Mouse (Mus musculus) embryonic facial prominence, embryonic 13.5 days (tissue): ENCODE measurements around the gene Brap. TPM values are rescaled to one million over a fixed set of nuclear protein-coding genes. Genes with fewer than 3 reads are reported as not detected.
"Not testable (repeated sequence)": the region's sequence is repeated elsewhere in the genome, so short reads cannot be mapped to it uniquely, and the experiment has no call there.

Experiments
- ATAC-seq: fragments of 200-750 bp; cut with Nextera tagmentation; 2 replicates; pipeline ENCODE4 v1.8.0; 2017; ENCODE audit warnings: low read depth; ENCODE audit not compliant: insufficient number of reproducible peaks, insufficient read depth, low FRiP score, low TSS enrichment
- H3K27ac ChIP-seq: fragments of 300-500 bp; sonication (generic); 2 replicates; pipeline ENCODE4 v1.5.1; 2015; ENCODE audit warnings: moderate library complexity, mild to moderate bottlenecking, inconsistent platforms
- H3K27me3 ChIP-seq: fragments of 300-500 bp; sonication (generic); 2 replicates; pipeline ENCODE4 v1.6.1; 2015; ENCODE audit warnings: mild to moderate bottlenecking, inconsistent platforms
- H3K36me3 ChIP-seq: fragments of 300-500 bp; sonication (generic); 2 replicates; pipeline ENCODE4 v1.6.1; 2015; ENCODE audit warnings: mild to moderate bottlenecking, inconsistent platforms
- H3K4me1 ChIP-seq: fragments of 300-500 bp; sonication (generic); 2 replicates; pipeline ENCODE4 v1.6.1; 2015; ENCODE audit warnings: inconsistent platforms
- H3K4me2 ChIP-seq: fragments of 300-500 bp; sonication (generic); 2 replicates; pipeline ENCODE4 v1.6.1; 2015; ENCODE audit warnings: moderate library complexity, mild to moderate bottlenecking, inconsistent platforms
- H3K4me3 ChIP-seq: fragments of 300-500 bp; sonication (generic); 2 replicates; pipeline ENCODE4 v1.5.1; 2015; ENCODE audit warnings: mild to moderate bottlenecking, inconsistent platforms
- H3K9ac ChIP-seq: fragments of 300-500 bp; sonication (generic); 2 replicates; pipeline ENCODE4 v1.6.1; 2015; ENCODE audit warnings: mild to moderate bottlenecking, inconsistent platforms
- H3K9me3 ChIP-seq: fragments of 300-500 bp; sonication (generic); 2 replicates; pipeline ENCODE4 v1.6.1; 2016; ENCODE audit warnings: inconsistent platforms
- WGBS: fragments of 180-500 bp; shearing (Covaris S2); methylation state at CpG from one replicate; pipeline ENCODE4 v1.1.7; 2015; ENCODE audit warnings: mixed read lengths; 5-methylcytosine and 5-hydroxymethylcytosine counted together
- polyA plus RNA-seq: library from polyadenylated mRNA; unstranded; fragments of >200 nt; fragmentation: Nextera tagmentation; extraction: Ambion mirVana; gene quantifications from 2 replicates; pipeline ENCODE4 v1.2.1, GENCODE M21; 2015

Brap gene
- polyA plus RNA-seq, 1 experiment from 2014 or later = 44.5 TPM

DNA sequence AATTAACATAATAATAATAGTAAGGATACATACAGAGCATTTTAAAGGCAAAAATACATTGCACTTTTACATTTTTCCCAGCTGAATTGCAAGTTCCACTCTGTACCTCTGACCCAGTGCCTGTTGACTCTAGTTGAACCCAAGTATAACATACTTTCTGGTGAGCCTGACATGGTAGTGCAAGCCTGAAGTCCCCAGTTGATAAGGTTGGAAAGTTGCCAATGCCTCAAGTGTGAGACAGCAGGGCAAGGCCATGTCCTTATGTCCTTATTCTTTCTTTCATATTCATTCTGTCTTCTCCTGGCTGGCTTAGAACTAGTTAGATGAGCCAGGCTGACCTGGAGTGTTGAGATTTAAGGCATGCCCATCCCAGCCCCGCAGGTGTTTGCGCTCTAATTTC, 21.9 kb downstream of the Brap start:
- ATAC-seq = no peak
- Histone ChIP-seq H3K4me1 (no peaks in the 10 kb centered on the region), H3K9me3 (no peaks in the 10 kb centered on the region; the same call in 1 of the 2 replicates), H3K27me3 (no peaks in the 10 kb centered on the region), H3K4me2 (no peak overlapping the region), H3K27ac (no peak overlapping the region), H3K36me3 (peaks cover 98% of the 10 kb centered on the region), H3K4me3 (no peak overlapping the region), H3K9ac (no peak overlapping the region)
- 100% methylated on average over 2 of the region's 2 CpGs for WGBS

DNA sequence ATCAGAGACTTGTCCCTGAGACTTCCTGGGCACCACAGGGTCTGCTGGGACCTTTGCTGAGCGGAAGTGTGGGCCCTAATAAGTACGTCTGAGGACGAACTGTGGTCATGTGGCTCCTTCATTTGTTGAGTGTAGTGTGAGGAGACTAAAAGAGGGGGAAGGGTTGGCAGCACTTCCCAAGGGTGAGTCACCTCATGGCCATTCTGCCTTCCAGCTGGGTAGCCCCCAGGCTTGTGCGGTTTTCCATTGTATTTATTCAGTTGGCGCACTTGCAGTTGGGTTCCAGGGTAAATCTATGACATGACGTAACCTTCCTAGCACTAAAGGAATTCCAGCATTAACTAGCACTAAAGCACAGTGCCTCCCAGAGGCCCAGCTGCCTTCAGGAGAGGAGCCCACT, 25.1 kb downstream of the Brap start:
- no peak overlapping the region for H3K4me2 ChIP-seq
- no peaks in the 10 kb centered on the region for H3K27me3 ChIP-seq
- no peaks in the 10 kb centered on the region for H3K9me3 ChIP-seq
- H3K27ac ChIP-seq = no peak overlapping the region
- no peaks in the 10 kb centered on the region for H3K4me1 ChIP-seq
- ATAC-seq = no peak
- no peak overlapping the region for H3K9ac ChIP-seq
- H3K4me3 ChIP-seq = no peak overlapping the region
- 88% methylated on average over 6 of the region's 6 CpGs for WGBS
- peaks cover 75% of the 10 kb centered on the region for H3K36me3 ChIP-seq

DNA sequence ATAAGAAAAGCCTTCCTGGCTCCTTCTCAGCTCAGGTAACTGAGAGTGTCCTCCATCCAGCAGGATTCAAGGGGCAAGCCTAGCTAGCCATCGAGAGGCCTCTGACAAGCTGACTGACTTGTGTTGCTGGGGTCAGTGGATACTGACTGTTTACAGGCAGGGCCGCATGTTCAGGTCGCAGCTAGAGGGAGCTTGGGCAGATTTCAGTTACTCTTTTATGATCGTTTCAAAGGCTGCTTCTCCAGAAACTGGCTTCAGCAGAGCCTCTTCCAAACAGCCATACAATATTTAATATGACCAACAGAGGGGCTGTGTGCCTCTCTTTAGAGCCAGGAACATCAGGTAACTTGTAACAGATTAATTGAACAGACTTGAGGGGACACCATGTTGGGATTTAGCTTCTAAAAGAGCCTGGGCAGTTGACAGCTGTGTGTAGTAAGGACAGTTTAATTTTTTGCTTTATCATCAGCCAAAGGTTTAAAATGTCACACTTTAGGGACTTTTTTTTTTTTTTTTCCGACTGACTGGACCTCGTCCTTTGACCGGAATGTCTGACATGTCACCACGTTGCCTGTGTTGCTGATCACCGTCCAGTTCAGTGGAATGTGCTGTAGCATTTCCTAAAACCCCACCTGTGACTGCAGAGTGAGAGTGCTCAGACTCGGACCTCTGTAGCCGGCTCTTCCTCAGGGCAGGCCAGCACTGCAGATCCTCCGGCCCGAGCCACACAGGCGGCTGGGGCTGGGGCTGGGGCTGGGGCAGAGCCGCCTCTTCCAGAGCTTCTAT, 25.9 kb downstream of the Brap start:
- H3K9ac ChIP-seq = no peak overlapping the region
- ATAC-seq = no peak
- WGBS = 78% methylated on average over 15 of the region's 15 CpGs
- H3K9me3 ChIP-seq = no peaks in the 10 kb centered on the region
- H3K27ac ChIP-seq = no peak overlapping the region
- no peak overlapping the region for H3K4me2 ChIP-seq
- no peak overlapping the region for H3K4me3 ChIP-seq
- no peaks in the 10 kb centered on the region for H3K4me1 ChIP-seq
- no peaks in the 10 kb centered on the region for H3K27me3 ChIP-seq
- peaks cover 66% of the 10 kb centered on the region for H3K36me3 ChIP-seq

DNA sequence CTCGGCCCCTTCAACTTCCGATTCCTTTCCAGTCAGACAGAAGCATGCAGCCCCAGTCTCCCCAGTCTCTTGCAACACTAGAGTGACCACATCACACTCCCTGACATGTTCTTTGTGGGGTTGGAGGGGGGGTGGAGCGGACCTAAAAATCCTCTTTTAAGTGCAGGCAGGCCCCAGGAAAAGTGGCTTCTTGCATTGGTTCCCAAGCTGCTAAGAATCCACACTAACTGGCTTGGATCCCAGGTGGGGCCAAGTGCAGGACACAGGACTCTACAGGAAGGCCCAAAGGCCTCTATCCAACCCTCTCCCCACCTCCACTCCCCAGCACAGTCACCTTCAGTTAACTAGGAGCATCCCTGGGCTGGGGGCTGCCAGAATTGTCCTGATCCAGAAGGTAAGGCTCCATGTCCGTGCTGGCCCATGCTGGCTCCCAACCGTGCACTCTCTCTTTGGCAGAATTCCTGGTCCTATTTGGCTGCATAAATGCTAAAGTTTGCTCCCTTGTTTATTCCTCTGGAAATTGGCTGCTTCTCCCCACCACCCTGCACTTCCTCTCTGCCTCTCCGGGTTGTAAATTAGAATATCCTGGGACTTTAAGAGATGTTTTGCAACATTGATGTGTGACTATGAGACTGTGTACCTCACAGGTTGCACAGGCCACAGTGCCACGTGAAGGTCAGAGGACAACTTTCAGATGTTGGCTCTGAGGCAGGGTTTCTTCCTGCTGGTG, 30.3 kb downstream of the Brap start:
- Histone ChIP-seq H3K9ac (0 out of 2 replicates have a peak overlapping the region, but pooled peaks have one; percentile 2), H3K27ac (peak overlapping the region; percentile 35; the same call in 1 of the 2 replicates), H3K4me2 (no peak overlapping the region), H3K36me3 (peaks cover 24% of the 10 kb centered on the region), H3K27me3 (no peaks in the 10 kb centered on the region), H3K4me3 (no peak overlapping the region), H3K4me1 (no peaks in the 10 kb centered on the region), H3K9me3 (no peaks in the 10 kb centered on the region)
- no peak for ATAC-seq
- WGBS = 77% methylated on average over 7 of the region's 7 CpGs

DNA sequence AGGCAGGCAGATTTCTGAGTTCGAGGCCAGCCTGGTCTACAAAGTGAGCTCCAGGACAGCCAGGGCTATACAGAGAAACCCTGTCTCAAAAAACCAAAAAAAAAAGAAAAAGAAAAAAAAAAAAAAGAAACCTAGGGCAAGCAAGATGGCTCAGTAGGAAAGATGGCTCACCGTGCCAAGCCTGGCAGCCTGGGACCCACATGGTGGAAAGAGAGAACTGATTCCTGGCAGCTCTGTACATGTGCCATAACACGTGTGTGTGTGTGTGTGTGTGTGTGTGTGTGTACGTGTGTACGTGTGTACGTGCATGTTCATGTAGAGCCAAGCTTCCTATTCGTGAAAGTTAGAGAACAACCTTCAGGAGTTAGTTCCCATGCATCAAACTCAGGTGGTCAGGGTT, 31.1 kb downstream of the Brap start:
- not testable (repeated sequence) for H3K4me2 ChIP-seq, H3K27me3 ChIP-seq, H3K9ac ChIP-seq, ATAC-seq, H3K27ac ChIP-seq, H3K4me1 ChIP-seq, H3K4me3 ChIP-seq, H3K9me3 ChIP-seq
- H3K36me3 ChIP-seq = peaks cover 17% of the 10 kb centered on the region
- WGBS = 91% methylated on average over 7 of the region's 7 CpGs

DNA sequence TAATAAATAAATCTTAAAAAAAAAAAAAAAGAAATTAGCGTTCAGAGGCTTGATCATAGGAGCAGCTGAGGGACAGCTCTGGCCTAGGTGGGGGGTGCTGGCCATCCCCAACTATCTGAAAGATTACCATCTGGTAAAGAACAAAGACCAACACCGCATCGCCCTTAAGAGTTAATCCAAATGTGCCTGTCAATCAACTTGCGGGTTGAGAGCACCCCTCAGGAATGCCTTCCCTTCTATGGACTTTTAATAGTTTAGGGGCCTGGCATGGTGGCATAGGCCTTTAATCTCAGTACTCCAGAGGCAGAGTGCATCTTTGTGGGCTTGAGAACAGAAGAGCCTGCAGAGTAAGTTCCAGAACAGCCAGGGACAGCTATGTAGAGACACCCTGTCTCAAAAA, 32.5 kb downstream of the Brap start:
- H3K4me2 ChIP-seq = no peak overlapping the region
- no peaks in the 10 kb centered on the region for H3K9me3 ChIP-seq
- no peak overlapping the region for H3K27ac ChIP-seq
- no peak overlapping the region for H3K9ac ChIP-seq
- 69% methylated on average over 4 of the region's 4 CpGs for WGBS
- peaks cover 2% of the 10 kb centered on the region; the same call in 1 of the 2 replicates for H3K36me3 ChIP-seq
- H3K27me3 ChIP-seq = no peaks in the 10 kb centered on the region
- H3K4me1 ChIP-seq = no peaks in the 10 kb centered on the region
- no peak overlapping the region for H3K4me3 ChIP-seq
- no peak for ATAC-seq

DNA sequence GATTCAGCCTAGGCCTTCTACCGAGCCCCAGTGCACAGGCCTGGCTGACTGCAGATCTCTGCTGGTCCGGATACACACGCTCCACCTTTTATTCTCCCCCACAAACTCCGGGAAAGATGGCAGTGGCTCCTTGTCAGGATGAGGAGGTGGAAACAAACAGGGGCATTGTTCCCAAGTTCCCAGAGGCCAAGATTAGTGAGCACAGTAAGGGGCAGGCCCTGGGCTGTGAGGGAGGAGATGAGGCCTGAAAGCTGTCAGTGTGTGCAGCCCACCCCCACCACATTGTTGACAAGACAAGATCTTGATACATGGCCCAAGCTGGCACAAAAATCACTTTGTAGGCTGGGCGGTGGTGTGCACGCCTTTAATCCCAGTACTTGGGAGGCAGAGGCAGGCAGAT, 36.4 kb downstream of the Brap start:
- H3K4me2 ChIP-seq = no peak overlapping the region
- no peak overlapping the region for H3K27ac ChIP-seq
- H3K9me3 ChIP-seq = no peaks in the 10 kb centered on the region
- H3K36me3 ChIP-seq = no peaks in the 10 kb centered on the region
- H3K4me3 ChIP-seq = no peak overlapping the region
- H3K4me1 ChIP-seq = 0 out of 2 replicates have a peak, but pooled peaks cover 3% of the 10 kb centered on the region
- no peak overlapping the region for H3K9ac ChIP-seq
- no peak for ATAC-seq
- WGBS = 34% methylated on average over 6 of the region's 6 CpGs
- no peaks in the 10 kb centered on the region for H3K27me3 ChIP-seq

DNA sequence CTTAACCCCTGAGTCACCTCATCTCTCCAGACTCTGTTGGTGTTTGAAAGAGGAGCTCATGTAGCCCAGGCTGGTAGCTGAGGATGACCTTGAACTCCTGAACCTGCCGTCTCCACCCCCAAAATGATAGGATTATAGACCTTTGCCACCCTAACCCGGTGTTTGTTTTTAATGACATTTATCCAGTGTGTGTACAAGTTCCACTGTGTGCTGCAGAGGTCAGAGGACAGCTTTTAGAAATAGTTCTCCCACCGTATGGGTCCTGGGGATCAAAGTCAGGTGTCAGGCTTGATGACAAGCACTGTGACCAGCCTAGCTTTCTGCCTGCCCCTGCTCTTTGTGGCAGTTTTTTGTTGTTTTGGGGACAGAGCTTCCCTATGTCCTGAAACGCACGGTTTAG, 39.5 kb downstream of the Brap start:
- 52% methylated on average over 5 of the region's 5 CpGs for WGBS
- Histone ChIP-seq H3K4me3 (no peak overlapping the region), H3K27ac (no peak overlapping the region), H3K27me3 (no peaks in the 10 kb centered on the region), H3K36me3 (no peaks in the 10 kb centered on the region), H3K4me1 (peaks cover 7% of the 10 kb centered on the region; the same call in 1 of the 2 replicates), H3K9ac (no peak overlapping the region), H3K4me2 (no peak overlapping the region), H3K9me3 (no peaks in the 10 kb centered on the region)
- no peak for ATAC-seq

DNA sequence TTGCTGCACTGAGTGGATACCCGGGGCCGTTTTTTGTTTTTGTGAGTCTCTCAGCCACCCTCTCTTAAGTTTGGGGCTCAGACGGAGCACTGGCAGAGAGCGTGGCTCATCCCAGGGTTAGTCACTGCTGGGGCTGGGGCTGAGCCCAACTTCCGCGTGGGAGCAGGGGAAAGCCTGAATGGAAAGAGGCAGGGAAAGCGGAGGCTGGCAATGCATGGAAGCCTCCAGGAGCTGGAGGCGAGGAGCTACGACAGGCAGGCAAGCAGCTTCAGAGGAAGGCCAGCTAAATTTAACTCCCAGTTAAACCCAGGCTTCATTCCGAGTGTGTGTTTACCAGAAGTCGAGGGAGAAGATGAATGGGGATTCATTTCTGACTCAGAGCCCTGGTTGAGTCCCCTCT, 40.1 kb downstream of the Brap start:
- no peaks in the 10 kb centered on the region for H3K36me3 ChIP-seq
- no peak overlapping the region for H3K4me3 ChIP-seq
- 22% methylated on average over 11 of the region's 11 CpGs for WGBS
- H3K27ac ChIP-seq = no peak overlapping the region
- H3K4me2 ChIP-seq = peak overlapping the region; percentile 17; the same call in 1 of the 2 replicates
- H3K27me3 ChIP-seq = no peaks in the 10 kb centered on the region
- H3K9me3 ChIP-seq = no peaks in the 10 kb centered on the region
- no peak for ATAC-seq
- H3K9ac ChIP-seq = peak overlapping the region; percentile 51; the same call in 1 of the 2 replicates
- H3K4me1 ChIP-seq = peaks cover 7% of the 10 kb centered on the region; the same call in 1 of the 2 replicates

DNA sequence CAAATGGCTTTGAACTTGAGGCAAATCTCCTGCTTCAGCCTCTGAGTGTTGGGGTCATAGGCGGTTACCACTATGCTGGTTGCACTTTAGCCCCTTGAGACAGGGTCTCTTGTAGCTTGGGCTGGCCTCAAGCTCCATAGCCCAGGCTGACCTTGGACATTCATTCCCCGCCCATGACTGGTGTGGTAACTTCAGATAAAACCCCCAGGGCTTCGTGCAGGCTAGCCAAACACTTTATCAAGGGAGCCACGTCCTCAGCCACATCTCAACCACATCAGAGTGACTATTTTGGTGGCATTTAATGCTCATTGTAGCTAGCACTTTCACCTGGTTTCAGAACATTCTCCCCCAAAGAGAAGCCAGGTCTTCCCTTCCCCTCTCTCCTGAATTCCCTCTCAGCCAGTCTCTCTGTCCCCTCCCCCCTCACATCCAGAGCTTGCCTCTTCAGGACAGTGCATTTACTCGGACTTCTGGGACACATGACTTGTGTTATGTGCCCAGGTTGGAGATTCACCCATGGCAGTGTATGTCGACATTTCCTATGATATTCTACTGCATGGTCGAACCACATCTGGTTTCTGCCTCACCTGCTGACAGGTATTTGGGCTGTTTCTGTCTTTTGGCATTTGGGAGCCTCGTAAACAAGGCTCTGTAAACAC, 40.9 kb downstream of the Brap start:
- 45% methylated on average over 8 of the region's 8 CpGs for WGBS

DNA sequence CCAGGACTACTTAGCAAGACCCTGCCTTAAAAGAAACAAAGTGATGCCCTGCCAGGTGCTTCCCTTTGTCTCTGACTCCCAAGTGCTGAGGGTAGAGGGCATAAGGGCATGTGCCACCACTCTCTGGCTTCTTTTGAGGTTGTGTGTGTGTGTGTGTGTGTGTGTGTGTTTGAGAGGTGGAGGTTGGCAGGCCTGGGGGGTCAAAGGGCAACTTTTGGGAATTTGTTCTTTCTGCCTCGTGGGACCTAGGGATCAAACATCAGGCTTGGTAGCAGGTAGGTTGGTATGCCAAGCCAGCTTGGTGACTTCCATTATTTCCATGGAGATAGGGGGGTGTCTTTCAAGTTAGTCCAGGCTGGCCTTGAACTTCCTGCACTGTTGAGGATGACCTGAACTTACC, 43.0 kb downstream of the Brap start:
- H3K36me3 ChIP-seq = no peaks in the 10 kb centered on the region
- 60% methylated on average over 1 of the region's 1 CpGs for WGBS
- H3K4me3 ChIP-seq = no peak overlapping the region
- H3K9me3 ChIP-seq = no peaks in the 10 kb centered on the region
- no peak for ATAC-seq
- no peak overlapping the region for H3K4me2 ChIP-seq
- no peaks in the 10 kb centered on the region for H3K27me3 ChIP-seq
- H3K4me1 ChIP-seq = peaks cover 7% of the 10 kb centered on the region; the same call in 1 of the 2 replicates
- no peak overlapping the region for H3K27ac ChIP-seq
- H3K9ac ChIP-seq = no peak overlapping the region

More for the DNA sequence above, 40.9 kb downstream of the Brap start:
- Histone ChIP-seq H3K9me3 (no peaks in the 10 kb centered on the region), H3K4me2 (no peak overlapping the region), H3K36me3 (no peaks in the 10 kb centered on the region), H3K9ac (no peak overlapping the region), H3K27ac (no peak overlapping the region), H3K27me3 (no peaks in the 10 kb centered on the region), H3K4me1 (peaks cover 7% of the 10 kb centered on the region; the same call in 1 of the 2 replicates), H3K4me3 (no peak overlapping the region)
- ATAC-seq = no peak
